10 mouse cellular contexts compared by ENCODE assay signal in the genomic region with DNA sequence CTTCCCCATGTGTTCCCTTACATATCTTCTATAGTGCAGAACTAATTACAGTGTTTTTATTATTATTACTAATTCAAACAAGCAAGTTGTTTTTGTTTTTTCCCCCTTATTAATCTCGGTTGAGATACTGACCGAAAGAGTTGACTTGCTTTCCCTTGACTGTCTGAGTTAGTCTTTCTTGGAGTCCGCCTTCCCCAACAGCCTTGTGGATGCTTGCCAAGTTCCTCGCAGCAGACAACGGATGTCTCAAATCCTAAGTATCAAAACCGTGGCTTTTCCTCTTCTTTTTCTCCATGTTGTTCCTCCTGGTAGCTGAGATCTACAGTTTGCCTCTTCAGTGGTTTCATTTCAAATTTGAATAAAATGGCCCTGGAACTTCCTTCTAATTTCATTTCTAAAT.
DNase-seq lines count a peak whose midpoint lies in the region; ATAC-seq and TF ChIP-seq lines count a peak whose summit lies in the region.
"Had no signal": no experiment of that assay in that cellular context is flagged by ENCODE, and none has a peak within 500 bp of the region (broad histone marks: within the 10 kb centered on the region; RNA-seq: fewer than 3 reads in every experiment).

No protein-coding gene starts in this region.

- no peaks in the 10 kb centered on the region for H3K4me1 ChIP-seq in kidney, adult 2 months (ENCODE audit: control insufficient read depth, insufficient read depth, low read length)
- 0 out of 2 replicates have a peak, but pooled peaks cover 2% of the 10 kb centered on the region for H3K4me1 ChIP-seq in kidney, embryonic 15.5 days
- H3K4me1 ChIP-seq in lung, postnatal 0 days (ENCODE audit: insufficient read depth, low read depth, low read length), result no peaks in the 10 kb centered on the region

- DNase-seq in cerebellum, postnatal 10 days, result peak; percentile 81 to 84
- DNase-seq in kidney, adult 2 months, result peak; percentile 13
- peak; percentile 26 to 36 for DNase-seq in adrenal gland, postnatal 36 days
- DNase-seq in lung, postnatal 0 days (ENCODE audit: low spot score), result peak; percentile 47
- no peak for DNase-seq in embryo, embryonic 10.5 days (ENCODE audit: low spot score)
- no peak for DNase-seq in natural killer cell, adult 2 months (ENCODE audit: low spot score in 2 of 2)
- DNase-seq: B cell, adult 2 months; spleen, adult 18-20 months had no signal

- no peaks in the 10 kb centered on the region for H3K36me3 ChIP-seq in kidney, adult 2 months (ENCODE audit: control insufficient read depth, insufficient read depth, low read length)
- no peaks in the 10 kb centered on the region for H3K36me3 ChIP-seq in kidney, embryonic 15.5 days
- no peaks in the 10 kb centered on the region for H3K36me3 ChIP-seq in lung, postnatal 0 days (ENCODE audit: insufficient read depth, low read length)

- H3K9me3 ChIP-seq in kidney, embryonic 15.5 days (replicated peaks), result no peaks in the 10 kb centered on the region
- H3K9me3 ChIP-seq in lung, postnatal 0 days (ENCODE audit: low read length), result no peaks in the 10 kb centered on the region

- no peak overlapping the region for H3K27ac ChIP-seq in kidney, adult 2 months (ENCODE audit: insufficient read depth, low read depth, low read length)
- no peak overlapping the region for H3K27ac ChIP-seq in kidney, embryonic 15.5 days
- H3K27ac ChIP-seq in lung, postnatal 0 days (ENCODE audit: low read length), result no peak overlapping the region

- no peak for TF ChIP-seq CTCF in kidney, adult 2 months (conservative IDR thresholded peaks at IDR 0.05; ENCODE audit: insufficient read depth, insufficient read length, low read depth, low read length)
- TF ChIP-seq CTCF in lung, postnatal 0 days (IDR thresholded peaks at IDR 0.05), result no peak

- no peak overlapping the region for H3K4me3 ChIP-seq in kidney, adult 2 months (ENCODE audit: insufficient read depth, low read depth, low read length)
- H3K4me3 ChIP-seq in kidney, embryonic 15.5 days (replicated peaks), result no peak overlapping the region
- no peak overlapping the region for H3K4me3 ChIP-seq in lung, postnatal 0 days (ENCODE audit: low read depth, low read length)

- TF ChIP-seq POLR2A in kidney, adult 2 months (IDR thresholded peaks at IDR 0.05; ENCODE audit: low read depth, low read length), result no peak

- no peak overlapping the region for H3K4me2 ChIP-seq in kidney, embryonic 15.5 days
- no peak overlapping the region; the same call in 1 of the 2 replicates for H3K4me2 ChIP-seq in lung, postnatal 0 days (replicated peaks; ENCODE audit: low read depth, low read length)

- TF ChIP-seq EP300 in lung, postnatal 0 days (IDR thresholded peaks at IDR 0.05), result no peak

- no peak overlapping the region for H3K9ac ChIP-seq in kidney, embryonic 15.5 days
- no peak overlapping the region for H3K9ac ChIP-seq in lung, postnatal 0 days (replicated peaks; ENCODE audit: low read depth)

- no peaks in the 10 kb centered on the region for H3K27me3 ChIP-seq in kidney, adult 2 months (replicated peaks; ENCODE audit: control insufficient read depth, insufficient read depth, low read length)
- H3K27me3 ChIP-seq in kidney, embryonic 15.5 days, result no peaks in the 10 kb centered on the region
- no peaks in the 10 kb centered on the region for H3K27me3 ChIP-seq in lung, postnatal 0 days (replicated peaks; ENCODE audit: insufficient read depth, low read length)

- no peak for ATAC-seq in cerebellum, adult (ENCODE audit: insufficient number of reproducible peaks, low FRiP score, low TSS enrichment)
- no peak for ATAC-seq in kidney, embryonic 15.5 days (replicated peaks; ENCODE audit: low FRiP score)
- ATAC-seq in lung, postnatal 0 days, result no peak

- 56% methylated on average over 6 of the region's 6 CpGs for WGBS in kidney, adult 2 months
- WGBS in kidney, embryonic 15.5 days, result 60% methylated on average over 6 of the region's 6 CpGs
- WGBS in lung, postnatal 0 days, result 40% methylated on average over 6 of the region's 6 CpGs

Comparison
In these comparisons a context has a peak if more than half of its experiments do, and no peak if none do; other contexts are left out.
1. DNase-seq: peak in cerebellum, postnatal 10 days (2 of 2), kidney, adult 2 months (single experiment), adrenal gland, postnatal 36 days (2 of 2) and lung, postnatal 0 days (single experiment); none in embryo, embryonic 10.5 days (single experiment) and natural killer cell, adult 2 months (0 of 2).